Mouse (Mus musculus): ENCODE measurements at regions not wholly inside any gene's neighbourhood (a gene's known extent, or its start where the extent isn't known, plus 50 kb on each side); places are given as distances from the start of the nearest gene placed in this dataset.
"Not testable (repeated sequence)": the region's sequence is repeated elsewhere in the genome, so short reads cannot be mapped to it uniquely, and the experiment has no call there.

DNA sequence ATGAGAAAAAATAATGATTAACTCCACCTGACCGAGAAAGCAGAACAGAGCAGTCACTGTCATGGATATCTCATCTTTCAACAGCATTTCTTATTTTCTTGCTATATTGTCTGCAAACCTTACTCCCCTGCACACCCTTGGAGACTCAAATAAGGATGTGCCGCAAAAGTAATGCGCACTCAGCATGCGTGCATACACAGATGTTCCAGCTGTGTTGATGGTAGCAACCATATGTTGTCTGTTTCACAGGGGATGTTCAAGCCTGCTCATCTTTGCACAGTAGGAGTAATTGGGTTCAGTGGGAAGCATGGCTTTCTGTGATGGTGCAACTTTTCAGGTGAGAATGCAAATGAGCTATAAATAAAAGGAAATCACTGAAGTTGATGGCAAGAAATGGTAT, 1182.9 kb upstream of the Manea start:
- TF ChIP-seq CTCF (IDR thresholded peaks at IDR 0.05): no peak
- intact Hi-C loops (cut with DNase I): no loop called here
- Histone ChIP-seq H3K4me3 (no peak overlapping the region), H3K27ac (no peak overlapping the region)
- DNase-seq (ENCODE audit: extremely low spot score in 1 of 2, low spot score in 2 of 2): no peak

DNA sequence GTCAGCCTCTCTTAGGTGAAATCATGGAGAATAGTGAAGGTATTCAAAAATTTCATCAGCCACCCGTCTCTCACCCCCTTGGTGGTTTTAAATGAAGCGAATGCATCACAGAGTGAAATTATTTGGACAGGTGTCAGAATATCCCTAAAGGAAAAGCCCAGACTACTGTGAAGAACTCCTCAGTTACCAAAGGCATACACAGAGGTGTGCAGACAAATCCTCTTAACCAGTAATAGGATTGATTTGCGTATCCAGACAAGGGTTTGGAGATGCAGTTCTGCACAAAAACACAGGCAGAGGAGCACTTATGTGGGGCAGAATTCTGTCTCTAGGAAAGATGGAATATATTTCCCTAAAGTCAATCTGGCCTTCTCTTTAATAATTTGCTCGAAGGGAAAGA, 1173.6 kb upstream of the Manea start:
- no peak for DNase-seq (ENCODE audit: extremely low spot score in 1 of 2, low spot score in 2 of 2)
- TF ChIP-seq CTCF (IDR thresholded peaks at IDR 0.05): no peak
- intact Hi-C loops (cut with DNase I): no loop called here
- no peak overlapping the region for H3K4me3 ChIP-seq
- H3K27ac ChIP-seq: no peak overlapping the region

DNA sequence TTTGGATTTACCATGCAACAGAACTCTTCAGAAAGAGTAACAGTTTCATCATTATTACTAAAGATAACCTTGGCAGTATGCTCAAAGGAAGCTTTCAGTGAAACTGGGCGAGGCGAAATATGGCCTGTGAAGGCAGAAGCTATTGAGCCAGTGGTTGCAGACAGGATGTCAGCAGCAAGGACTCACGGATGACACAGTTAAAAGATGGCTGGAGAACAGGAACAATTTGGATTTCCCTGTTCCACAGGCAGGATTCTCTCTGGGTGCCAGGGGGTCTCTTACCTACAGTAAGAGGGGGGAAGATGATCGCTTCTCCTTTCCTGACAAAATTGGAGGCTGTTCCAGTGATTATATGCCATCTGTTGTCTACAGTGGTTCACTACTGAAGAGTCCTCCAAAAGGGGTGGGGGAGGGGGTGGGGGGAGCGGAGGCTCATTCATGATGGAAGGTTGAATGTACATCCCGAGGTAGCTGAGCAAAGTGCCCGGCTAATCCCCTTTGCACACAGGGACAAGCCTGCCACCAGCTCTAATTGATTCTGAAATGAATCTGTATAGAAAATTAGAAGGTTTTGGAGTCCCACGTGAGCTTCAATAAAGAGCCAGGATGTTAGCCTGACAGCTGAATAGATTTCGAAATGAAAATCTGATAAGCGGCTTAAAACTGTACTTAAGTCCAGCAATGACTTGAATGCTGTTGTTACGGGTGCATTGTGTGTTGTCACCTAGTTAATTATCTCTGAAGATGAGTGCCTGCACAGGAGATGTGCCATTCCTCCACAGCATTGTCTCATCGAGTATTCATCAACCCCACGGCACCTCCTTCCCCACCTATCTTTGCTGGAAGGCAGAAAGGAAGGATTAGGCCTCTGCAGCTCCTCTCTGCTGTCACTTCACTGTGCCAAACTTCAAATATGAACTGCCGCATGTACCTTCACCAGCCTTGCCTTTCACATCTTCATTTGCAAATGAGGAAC, 1158.4 kb upstream of the Manea start:
- intact Hi-C loops (cut with DNase I): no loop called here
- TF ChIP-seq CTCF (IDR thresholded peaks at IDR 0.05): no peak
- DNase-seq (ENCODE audit: extremely low spot score in 1 of 2, low spot score in 2 of 2): no peak
- Histone ChIP-seq H3K27ac (no peak overlapping the region), H3K4me3 (no peak overlapping the region)

DNA sequence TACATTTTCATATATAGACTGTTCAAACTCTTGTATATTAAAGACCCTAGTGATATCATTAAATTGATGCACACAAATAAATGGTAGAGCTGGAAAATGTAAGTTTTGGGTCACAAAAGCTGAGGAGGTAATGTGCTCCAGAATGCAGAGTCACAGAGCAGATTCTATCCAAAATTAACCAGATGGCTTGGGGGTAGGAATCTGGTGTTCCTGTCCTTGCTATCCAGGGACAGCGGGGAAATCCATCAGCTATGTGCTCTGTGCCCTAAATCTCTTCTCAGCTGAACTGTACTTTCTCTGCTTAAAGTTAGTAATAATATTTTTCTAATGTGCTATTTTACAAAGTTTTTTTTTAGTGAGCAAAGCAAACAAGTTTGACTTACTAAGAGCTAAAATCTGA, 1151.2 kb upstream of the Manea start:
- DNase-seq (ENCODE audit: extremely low spot score in 1 of 2, low spot score in 2 of 2): no peak
- intact Hi-C loops (cut with DNase I): no loop called here
- H3K4me3 ChIP-seq: no peak overlapping the region
- no peak for TF ChIP-seq CTCF (IDR thresholded peaks at IDR 0.05)
- no peak overlapping the region for H3K27ac ChIP-seq

DNA sequence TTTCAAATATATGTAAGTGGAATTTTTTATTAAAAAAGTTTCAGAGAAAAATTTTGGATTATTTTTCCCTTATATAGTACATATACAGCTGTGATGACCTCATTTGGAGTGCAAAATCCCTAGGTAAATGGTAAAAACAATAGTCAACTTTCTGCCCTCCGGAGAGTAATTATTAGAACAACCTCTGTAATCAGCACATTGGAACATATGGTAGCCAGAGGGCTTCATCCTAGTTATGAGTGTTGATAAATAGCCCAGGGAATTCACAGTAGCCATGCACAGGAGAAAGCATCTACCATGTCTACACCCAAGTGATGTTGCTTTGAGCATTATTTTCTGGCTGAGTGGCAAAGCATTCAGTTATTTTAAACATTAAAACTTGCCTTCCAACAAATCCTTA, 1150.6 kb upstream of the Manea start:
- Histone ChIP-seq H3K4me3 (no peak overlapping the region), H3K27ac (no peak overlapping the region)
- TF ChIP-seq CTCF (IDR thresholded peaks at IDR 0.05): no peak
- intact Hi-C loops (cut with DNase I): no loop called here
- DNase-seq (ENCODE audit: extremely low spot score in 1 of 2, low spot score in 2 of 2): no peak

DNA sequence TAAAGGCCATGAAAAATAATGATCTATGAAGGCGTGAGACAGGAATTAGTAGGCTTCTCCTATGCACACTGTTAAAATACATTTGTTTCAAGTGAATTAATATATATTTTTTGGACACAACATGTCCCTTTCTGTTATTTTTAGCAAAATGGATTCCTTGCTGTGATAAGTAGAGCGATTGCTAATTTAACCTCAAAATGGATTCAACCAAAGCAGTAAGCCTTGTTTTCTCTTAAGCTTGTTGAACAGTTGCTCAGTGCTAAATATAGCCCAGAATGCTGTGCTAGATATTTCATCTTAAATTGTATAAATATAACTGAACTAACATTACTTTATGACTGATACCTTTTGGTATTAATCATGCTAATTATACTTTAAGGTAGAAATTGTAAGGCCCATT, 1144.6 kb upstream of the Manea start:
- intact Hi-C loops (cut with DNase I): no loop called here
- no peak for DNase-seq (ENCODE audit: extremely low spot score in 1 of 2, low spot score in 2 of 2)

DNA sequence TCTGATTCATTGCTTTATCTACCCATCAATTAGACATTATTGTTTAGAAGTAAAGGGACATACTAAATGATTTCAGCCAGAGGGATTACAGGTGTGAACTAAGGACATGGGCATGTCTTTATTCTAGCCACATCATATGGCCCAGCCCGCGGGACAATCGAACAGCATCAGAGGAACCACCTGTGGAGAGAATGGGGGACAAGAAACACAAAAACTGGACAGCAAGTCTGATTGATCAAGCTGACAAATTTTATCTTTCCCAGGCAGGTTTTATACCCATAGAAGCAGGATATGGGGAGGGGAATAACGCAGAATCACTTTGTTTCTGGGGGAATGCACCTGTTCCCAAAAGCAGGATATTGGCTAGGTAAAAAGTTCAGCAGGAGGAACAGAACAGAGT, 1103.2 kb upstream of the Manea start:
- no peak overlapping the region for H3K27ac ChIP-seq
- H3K4me3 ChIP-seq: no peak overlapping the region
- intact Hi-C loops (cut with DNase I): no loop called here
- DNase-seq (ENCODE audit: extremely low spot score in 1 of 2, low spot score in 2 of 2): no peak
- TF ChIP-seq CTCF (IDR thresholded peaks at IDR 0.05): no peak

More for the DNA sequence above, 1144.6 kb upstream of the Manea start:
- Histone ChIP-seq H3K27ac (no peak overlapping the region), H3K4me3 (no peak overlapping the region)
- no peak for TF ChIP-seq CTCF (IDR thresholded peaks at IDR 0.05)

DNA sequence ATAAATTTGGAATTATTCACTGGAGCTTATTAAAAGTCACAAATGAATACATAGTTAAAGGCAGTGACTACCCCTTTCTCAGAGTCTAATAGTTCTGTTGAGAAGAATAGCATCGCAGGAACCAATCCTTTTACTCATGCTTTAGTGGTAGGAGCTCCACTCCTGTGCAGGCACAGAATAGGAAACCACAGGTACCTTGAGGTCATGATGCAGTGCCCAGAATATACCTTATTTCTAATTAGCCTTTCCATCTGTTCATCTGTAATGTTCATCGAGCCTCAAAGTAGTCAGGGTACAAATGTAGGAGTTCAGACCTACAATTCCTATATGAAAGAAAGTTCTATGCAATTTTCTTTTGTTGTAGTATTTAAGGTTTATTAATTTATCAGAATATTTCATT, 1099.6 kb upstream of the Manea start:
- no peak for DNase-seq (ENCODE audit: extremely low spot score in 1 of 2, low spot score in 2 of 2)
- H3K27ac ChIP-seq: no peak overlapping the region
- no peak overlapping the region for H3K4me3 ChIP-seq
- intact Hi-C loops (cut with DNase I): no loop called here
- TF ChIP-seq CTCF (IDR thresholded peaks at IDR 0.05): no peak

DNA sequence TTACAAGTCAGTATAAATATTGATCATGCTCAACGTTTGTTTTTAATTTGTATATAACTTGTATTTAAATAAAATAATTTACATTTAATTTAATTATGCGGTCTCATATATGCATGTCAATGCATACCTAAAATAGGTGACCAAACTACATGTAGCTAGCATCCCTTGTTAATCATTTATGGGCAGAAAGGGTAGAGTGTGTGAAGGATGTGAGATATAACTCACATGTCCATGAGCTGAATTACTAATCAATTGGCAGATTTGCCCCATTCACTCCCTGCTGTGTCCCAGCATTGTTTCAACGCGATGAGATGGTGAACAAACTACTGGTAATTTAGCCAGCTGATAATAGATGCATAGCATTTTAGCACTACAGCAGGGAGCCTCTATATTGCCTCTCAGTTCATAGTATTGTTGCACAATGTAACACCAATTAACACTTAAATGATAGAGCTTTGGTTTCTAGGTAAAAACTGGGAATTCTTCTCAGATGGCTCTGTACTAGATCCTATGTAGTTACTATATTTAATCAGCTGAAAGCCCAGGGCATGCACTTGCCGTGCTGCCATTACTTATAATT, 1082.6 kb upstream of the Manea start:
- no peak for DNase-seq (ENCODE audit: extremely low spot score in 1 of 2, low spot score in 2 of 2)
- intact Hi-C loops (cut with DNase I): no loop called here
- no peak overlapping the region for H3K27ac ChIP-seq
- TF ChIP-seq CTCF (IDR thresholded peaks at IDR 0.05): no peak
- no peak overlapping the region for H3K4me3 ChIP-seq

DNA sequence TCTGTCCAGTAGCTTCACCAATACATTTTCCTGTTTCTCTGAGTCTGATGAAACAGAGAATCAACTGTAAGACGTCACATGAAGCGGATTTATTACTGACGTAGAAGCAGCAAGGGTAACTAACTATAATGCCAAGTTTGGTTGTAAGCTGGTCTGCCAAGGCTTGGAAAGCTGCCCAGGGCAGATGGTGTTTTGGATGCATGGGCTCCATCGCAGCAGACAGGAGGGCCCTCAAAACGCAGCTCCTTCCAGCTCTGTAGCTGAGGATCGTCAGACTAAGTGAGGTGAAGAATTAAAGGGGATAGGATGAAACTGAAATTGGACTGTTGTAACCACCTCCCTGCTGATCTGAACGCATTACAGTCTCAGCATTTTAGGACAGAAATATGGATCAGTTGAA, 1079.2 kb upstream of the Manea start:
- Histone ChIP-seq H3K4me3 (no peak overlapping the region), H3K27ac (no peak overlapping the region)
- TF ChIP-seq CTCF (IDR thresholded peaks at IDR 0.05): no peak
- intact Hi-C loops (cut with DNase I): no loop called here
- peak; percentile 13 to 19 for DNase-seq (ENCODE audit: extremely low spot score in 1 of 2, low spot score in 2 of 2)

DNA sequence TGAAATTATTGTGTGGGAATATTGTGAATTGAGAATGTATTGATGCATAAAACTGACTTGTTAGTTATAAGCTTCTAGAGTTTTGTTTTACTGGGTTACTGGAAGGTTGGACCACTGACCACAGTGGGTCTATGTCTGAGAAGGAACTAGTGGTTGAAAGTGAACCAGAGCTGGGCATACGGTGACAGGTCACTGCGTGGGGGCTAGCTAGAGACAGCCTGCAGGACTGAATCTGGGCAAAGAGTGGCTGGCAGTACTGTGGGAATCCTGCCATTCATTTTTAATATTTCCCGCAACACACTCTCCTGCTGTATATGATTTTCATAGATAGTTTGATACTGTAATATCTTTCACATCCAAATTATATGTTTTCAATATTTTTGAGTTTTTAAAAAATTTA, 1077.2 kb upstream of the Manea start:
- TF ChIP-seq CTCF (IDR thresholded peaks at IDR 0.05): no peak
- intact Hi-C loops (cut with DNase I): no loop called here
- Histone ChIP-seq H3K27ac (no peak overlapping the region), H3K4me3 (no peak overlapping the region)
- DNase-seq (ENCODE audit: extremely low spot score in 1 of 2, low spot score in 2 of 2): no peak

DNA sequence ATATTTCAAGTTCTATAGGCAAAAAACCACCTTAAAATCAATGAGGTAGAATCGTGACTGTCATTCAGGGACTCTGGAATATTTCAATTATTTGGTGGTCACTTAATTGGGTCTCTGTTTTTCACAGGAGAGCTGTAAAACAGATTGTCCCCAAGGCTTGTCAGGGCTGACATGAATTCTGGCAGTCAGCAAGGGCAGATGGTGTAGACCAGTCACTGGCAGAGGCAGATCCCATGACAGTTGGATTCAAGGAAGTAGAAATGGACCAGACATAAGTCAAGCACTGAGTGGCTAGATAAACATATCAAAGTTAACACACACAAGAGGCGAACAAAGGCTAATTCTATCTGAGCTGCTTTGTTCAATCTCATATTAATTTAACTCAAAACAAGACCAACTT, 1071.8 kb upstream of the Manea start:
- no peak for DNase-seq (ENCODE audit: extremely low spot score in 1 of 2, low spot score in 2 of 2)
- Histone ChIP-seq H3K27ac (no peak overlapping the region), H3K4me3 (no peak overlapping the region)
- TF ChIP-seq CTCF (IDR thresholded peaks at IDR 0.05): no peak
- intact Hi-C loops (cut with DNase I): no loop called here

DNA sequence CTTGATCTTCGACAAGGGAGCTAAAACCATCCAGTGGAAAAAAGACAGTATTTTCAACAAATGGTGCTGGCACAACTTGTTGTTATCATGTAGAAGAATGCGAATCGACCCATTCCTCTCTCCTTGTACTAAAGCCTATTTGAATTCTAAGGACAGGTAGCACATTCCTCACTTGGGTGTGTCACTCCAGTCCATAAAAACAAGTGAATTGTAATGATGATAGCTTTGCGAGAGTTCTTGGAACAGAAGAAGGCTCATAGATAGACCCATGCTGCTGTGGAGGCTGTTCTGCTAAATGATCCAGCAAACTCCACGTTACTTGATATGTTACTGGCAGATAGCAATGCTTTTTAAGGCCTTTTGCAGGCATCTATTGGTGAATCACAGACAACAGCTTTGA, 1038.2 kb upstream of the Manea start:
- DNase-seq (ENCODE audit: extremely low spot score in 1 of 2, low spot score in 2 of 2); H3K4me3 ChIP-seq; H3K27ac ChIP-seq; intact Hi-C loops (cut with DNase I): not testable (repeated sequence)

All from left cerebral cortex, adult 2 months (tissue).